Mouse (Mus musculus) CD4-positive naive resting alpha-beta T cell, adult 57 days (primary cell): ENCODE results near the gene Traf3ip2. TPM values are rescaled to one million over a fixed set of nuclear protein-coding genes. Genes with fewer than 3 reads are reported as not detected.

Source experiments
- total RNA-seq: library from RNA; stranded (reverse); gene quantifications from one replicate; pipeline ENCODE4 v1.2.4, GENCODE M21; 2023

Gene Traf3ip2
- 98.7 TPM for total RNA-seq

GRCm38 (mm10) chr10:39612633-39612988 is at the start of gene Traf3ip2:
Gene Traf3ip2 (plus strand): TSS chr10:39612934.

Other genes with a start within 250 kb of the Traf3ip2 start
- gene Fyn, start 244.1 kb upstream of the Traf3ip2 start, total RNA-seq: 222 TPM
- gene Rev3l, start 119.2 kb downstream of the Traf3ip2 start, total RNA-seq: 64.1 TPM